Mouse (Mus musculus): ENCODE results near the gene Cdh4. TPM values are rescaled to one million over a fixed set of nuclear protein-coding genes. Genes with fewer than 3 reads are reported as not detected.

Gene Cdh4
- total and polyA plus RNA-seq, 3 experiments = 0.05 TPM; not detected in 2

GRCm38 (mm10) chr2:179698196-179698985, 256.2 kb downstream of the Cdh4 start:
- Histone ChIP-seq H3K4me3 (ENCODE audit: low read depth, low read length) (no peak overlapping the region), H3K4me1 (ENCODE audit: insufficient read depth, low read depth, low read length) (no peaks in the 10 kb centered on the region), H3K27me3 (ENCODE audit: insufficient read depth, low read length) (no peaks in the 10 kb centered on the region), H3K9me3 (replicated peaks) (peaks cover 89% of the 10 kb centered on the region), H3K36me3 (replicated peaks) (no peaks in the 10 kb centered on the region)
- no peak for TF ChIP-seq GATA2 (IDR thresholded peaks at IDR 0.05; ENCODE audit: borderline replicate concordance, low read depth, low read length)
- TF ChIP-seq TAL1 (conservative IDR thresholded peaks at IDR 0.05; ENCODE audit: low read depth, low read length) = no peak
- TF ChIP-seq POLR2AphosphoS5 (IDR thresholded peaks at IDR 0.05; ENCODE audit: insufficient replicate concordance, low read depth, low read length) = no peak
- no peak for TF ChIP-seq GATA1 (IDR thresholded peaks at IDR 0.05; ENCODE audit: borderline replicate concordance, low read length)
- no peak for TF ChIP-seq CTCF (IDR thresholded peaks at IDR 0.05; ENCODE audit: low read depth, low read length)
- ATAC-seq (ENCODE audit: extremely low read depth, insufficient number of reproducible peaks, low FRiP score, poor library complexity, severe bottlenecking) (no peak), DNase-seq (ENCODE audit: low spot score) (no peak)

GRCm38 (mm10) chr2:179705043-179705442, 262.8 kb downstream of the Cdh4 start:
- no peak for TF ChIP-seq POLR2AphosphoS5 (IDR thresholded peaks at IDR 0.05; ENCODE audit: insufficient replicate concordance, low read depth, low read length)
- TF ChIP-seq GATA1 (IDR thresholded peaks at IDR 0.05; ENCODE audit: borderline replicate concordance, low read length) = no peak
- no peak for TF ChIP-seq GATA2 (IDR thresholded peaks at IDR 0.05; ENCODE audit: borderline replicate concordance, low read depth, low read length)
- no peak for TF ChIP-seq TAL1 (conservative IDR thresholded peaks at IDR 0.05; ENCODE audit: low read depth, low read length)
- TF ChIP-seq CTCF (IDR thresholded peaks at IDR 0.05; ENCODE audit: low read depth, low read length) = no peak
- H3K36me3 ChIP-seq (replicated peaks) = no peaks in the 10 kb centered on the region
- no peaks in the 10 kb centered on the region for H3K4me1 ChIP-seq (ENCODE audit: insufficient read depth, low read depth, low read length)
- H3K27me3 ChIP-seq (ENCODE audit: insufficient read depth, low read length) = no peaks in the 10 kb centered on the region
- no peak for ATAC-seq (ENCODE audit: extremely low read depth, insufficient number of reproducible peaks, low FRiP score, poor library complexity, severe bottlenecking)
- DNase-seq (ENCODE audit: low spot score) = no peak
- H3K4me3 ChIP-seq (ENCODE audit: low read depth, low read length) = no peak overlapping the region
- H3K9me3 ChIP-seq (replicated peaks) = peaks cover 81% of the 10 kb centered on the region

DNA sequence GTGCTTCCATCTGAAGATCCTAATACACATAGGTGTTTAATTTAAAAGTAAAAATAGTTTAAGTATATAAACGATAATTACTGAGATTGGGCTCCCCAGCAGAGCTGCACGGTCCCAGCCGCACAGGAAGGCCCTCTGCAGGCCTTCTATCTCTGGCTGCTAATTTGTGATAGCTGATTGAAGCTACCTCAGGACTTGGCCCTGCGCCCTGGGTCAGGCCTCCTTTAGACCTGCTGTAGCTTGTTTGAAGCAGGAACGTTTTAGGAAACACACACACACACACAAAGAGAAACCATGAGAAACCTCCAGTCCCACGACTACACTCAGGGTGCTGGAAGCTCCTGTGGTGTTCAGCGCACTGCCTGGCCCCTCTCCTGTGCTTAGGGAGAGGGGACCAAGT, 263.2 kb downstream of the Cdh4 start:
- no peak for DNase-seq (ENCODE audit: low spot score)
- TF ChIP-seq GATA1 (IDR thresholded peaks at IDR 0.05; ENCODE audit: borderline replicate concordance, low read length) = no peak
- TF ChIP-seq TAL1 (conservative IDR thresholded peaks at IDR 0.05; ENCODE audit: low read depth, low read length) = no peak
- no peak for TF ChIP-seq CTCF (IDR thresholded peaks at IDR 0.05; ENCODE audit: low read depth, low read length)
- no peak for TF ChIP-seq GATA2 (IDR thresholded peaks at IDR 0.05; ENCODE audit: borderline replicate concordance, low read depth, low read length)
- TF ChIP-seq POLR2AphosphoS5 (IDR thresholded peaks at IDR 0.05; ENCODE audit: insufficient replicate concordance, low read depth, low read length) = no peak
- Histone ChIP-seq H3K4me1 (ENCODE audit: insufficient read depth, low read depth, low read length) (no peaks in the 10 kb centered on the region), H3K27me3 (ENCODE audit: insufficient read depth, low read length) (no peaks in the 10 kb centered on the region), H3K36me3 (replicated peaks) (no peaks in the 10 kb centered on the region), H3K9me3 (replicated peaks) (peaks cover 81% of the 10 kb centered on the region), H3K4me3 (ENCODE audit: low read depth, low read length) (no peak overlapping the region)
- no peak for ATAC-seq (ENCODE audit: extremely low read depth, insufficient number of reproducible peaks, low FRiP score, poor library complexity, severe bottlenecking)

- H3K9me3 ChIP-seq (replicated peaks) = peaks cover 85% of the 10 kb centered on the region
- ATAC-seq (ENCODE audit: extremely low read depth, insufficient number of reproducible peaks, low FRiP score, poor library complexity, severe bottlenecking) (no peak), DNase-seq (ENCODE audit: low spot score) (no peak)
- H3K27me3 ChIP-seq (ENCODE audit: insufficient read depth, low read length) = no peaks in the 10 kb centered on the region
- TF ChIP-seq CTCF (IDR thresholded peaks at IDR 0.05; ENCODE audit: low read depth, low read length) (no peak), GATA1 (IDR thresholded peaks at IDR 0.05; ENCODE audit: borderline replicate concordance, low read length) (no peak), POLR2AphosphoS5 (IDR thresholded peaks at IDR 0.05; ENCODE audit: insufficient replicate concordance, low read depth, low read length) (no peak), TAL1 (conservative IDR thresholded peaks at IDR 0.05; ENCODE audit: low read depth, low read length) (no peak), GATA2 (IDR thresholded peaks at IDR 0.05; ENCODE audit: borderline replicate concordance, low read depth, low read length) (no peak)
- no peak overlapping the region for H3K4me3 ChIP-seq (ENCODE audit: low read depth, low read length)
- no peaks in the 10 kb centered on the region for H3K4me1 ChIP-seq (ENCODE audit: insufficient read depth, low read depth, low read length)
- no peaks in the 10 kb centered on the region for H3K36me3 ChIP-seq (replicated peaks)
These were observed 264.4 kb downstream of the Cdh4 start for GRCm38 (mm10) chr2:179706616-179707015.

GRCm38 (mm10) chr2:179709111-179709510, 266.9 kb downstream of the Cdh4 start:
- ATAC-seq (ENCODE audit: extremely low read depth, insufficient number of reproducible peaks, low FRiP score, poor library complexity, severe bottlenecking) = no peak
- Histone ChIP-seq H3K36me3 (replicated peaks) (no peaks in the 10 kb centered on the region), H3K9me3 (replicated peaks) (peaks cover 93% of the 10 kb centered on the region), H3K27me3 (ENCODE audit: insufficient read depth, low read length) (no peaks in the 10 kb centered on the region), H3K4me1 (ENCODE audit: insufficient read depth, low read depth, low read length) (no peaks in the 10 kb centered on the region), H3K4me3 (ENCODE audit: low read depth, low read length) (no peak overlapping the region)
- DNase-seq (ENCODE audit: low spot score) = no peak
- TF ChIP-seq GATA1 (IDR thresholded peaks at IDR 0.05; ENCODE audit: borderline replicate concordance, low read length) = no peak
- TF ChIP-seq CTCF (IDR thresholded peaks at IDR 0.05; ENCODE audit: low read depth, low read length) = no peak
- TF ChIP-seq GATA2 (IDR thresholded peaks at IDR 0.05; ENCODE audit: borderline replicate concordance, low read depth, low read length) = no peak
- no peak for TF ChIP-seq TAL1 (conservative IDR thresholded peaks at IDR 0.05; ENCODE audit: low read depth, low read length)
- no peak for TF ChIP-seq POLR2AphosphoS5 (IDR thresholded peaks at IDR 0.05; ENCODE audit: insufficient replicate concordance, low read depth, low read length)

DNA sequence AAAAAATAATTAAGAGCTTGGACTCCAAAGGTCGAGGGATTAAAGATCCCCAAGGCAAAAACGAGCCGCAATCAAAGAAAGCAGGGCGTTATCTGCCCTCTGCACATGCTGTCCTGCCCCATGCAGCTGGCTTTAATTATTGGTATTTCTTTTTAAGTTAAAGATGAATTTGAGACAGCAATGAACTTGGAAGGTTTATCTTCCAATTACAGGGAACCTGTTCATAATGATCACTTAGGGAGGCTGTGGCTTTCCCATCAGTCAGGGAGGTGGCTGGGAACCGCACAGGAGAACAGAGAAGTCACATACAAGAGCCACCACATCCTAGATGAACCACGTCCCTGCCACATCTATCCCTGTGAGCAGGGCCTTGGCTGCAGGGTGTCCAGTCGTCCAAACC, 270.5 kb downstream of the Cdh4 start:
- TF ChIP-seq CTCF (IDR thresholded peaks at IDR 0.05; ENCODE audit: low read depth, low read length) (no peak), GATA2 (IDR thresholded peaks at IDR 0.05; ENCODE audit: borderline replicate concordance, low read depth, low read length) (no peak), GATA1 (IDR thresholded peaks at IDR 0.05; ENCODE audit: borderline replicate concordance, low read length) (no peak), POLR2AphosphoS5 (IDR thresholded peaks at IDR 0.05; ENCODE audit: insufficient replicate concordance, low read depth, low read length) (no peak), TAL1 (conservative IDR thresholded peaks at IDR 0.05; ENCODE audit: low read depth, low read length) (no peak)
- Histone ChIP-seq H3K27me3 (ENCODE audit: insufficient read depth, low read length) (no peaks in the 10 kb centered on the region), H3K36me3 (replicated peaks) (no peaks in the 10 kb centered on the region), H3K9me3 (replicated peaks) (peaks cover 94% of the 10 kb centered on the region), H3K4me1 (ENCODE audit: insufficient read depth, low read depth, low read length) (no peaks in the 10 kb centered on the region), H3K4me3 (ENCODE audit: low read depth, low read length) (no peak overlapping the region)
- DNase-seq (ENCODE audit: low spot score) (no peak), ATAC-seq (ENCODE audit: extremely low read depth, insufficient number of reproducible peaks, low FRiP score, poor library complexity, severe bottlenecking) (no peak)
